Mouse (Mus musculus) hematopoietic stem cell, adult 5-6 weeks (primary cell): ENCODE results near the gene Olfr547. TPM values are rescaled to one million over a fixed set of nuclear protein-coding genes. Genes with fewer than 3 reads are reported as not detected.

ENCODE experiments used
- ATAC-seq, 2 experiments: fragments of 125-278 bp in 1 of 2; replicated peaks in 1 of 2; 2 replicates each; pipeline ENCODE4 v1.8.0; 2016 to 2017; ENCODE audit warnings: inconsistent platforms in 2 of 2, mild to moderate bottlenecking in 2 of 2, moderate number of reproducible peaks in 2 of 2, low read depth in 1 of 2, moderate TSS enrichment in 1 of 2; ENCODE audit not compliant: low FRiP score in 2 of 2, poor library complexity in 2 of 2, severe bottlenecking in 2 of 2, insufficient read depth in 1 of 2, low TSS enrichment in 1 of 2
- total RNA-seq: library from RNA; stranded (forward); fragments of 172-1452, 232-1000 nt; gene quantifications from 2 replicates; pipeline ENCODE4 v1.2.3, GENCODE M21; 2017

Gene Olfr547
- not detected in 2 replicates for total RNA-seq

GRCm38 (mm10) chr7:102534449-102534848 lies at the start of gene Olfr547:
TSS of gene Olfr547 (plus strand) at chr7:102534749.
- ATAC-seq, result no peak

GRCm38 (mm10) chr7:102484766-102485165 lies 49.8 kb upstream of the Olfr547 start:
- ATAC-seq, result peak in 1 of 2 experiments; percentile 51; a peak in 1 of 4 replicates

GRCm38 (mm10) chr7:102486105-102486504 lies 48.4 kb upstream of the Olfr547 start:
- ATAC-seq, result no peak

GRCm38 (mm10) chr7:102488161-102488560 lies 46.4 kb upstream of the Olfr547 start, which contains the start of gene Olfr544:
TSS of gene Olfr544 (minus strand) at chr7:102488313.
- no peak for ATAC-seq

GRCm38 (mm10) chr7:102494416-102494815 lies 40.1 kb upstream of the Olfr547 start:
- peak; percentile 37 to 60; a peak in 1 of 4 replicates for ATAC-seq

GRCm38 (mm10) chr7:102499473-102499872 lies 35.1 kb upstream of the Olfr547 start, which contains the start of gene Olfr545:
TSS of gene Olfr545 (minus strand) at chr7:102499573.
- ATAC-seq, result no peak

GRCm38 (mm10) chr7:102501986-102502385 lies 32.6 kb upstream of the Olfr547 start:
- no peak for ATAC-seq

- ATAC-seq, result peak; percentile 92 to 95
These were observed 27.7 kb upstream of the Olfr547 start for GRCm38 (mm10) chr7:102506848-102507247.

- no peak for ATAC-seq
These were observed 26.5 kb upstream of the Olfr547 start for GRCm38 (mm10) chr7:102508066-102508465.

GRCm38 (mm10) chr7:102508666-102509065 lies 25.9 kb upstream of the Olfr547 start:
- ATAC-seq, result no peak

GRCm38 (mm10) chr7:102509726-102510125 lies 24.8 kb upstream of the Olfr547 start:
- no peak for ATAC-seq

- no peak for ATAC-seq
These were observed 22.6 kb upstream of the Olfr547 start for GRCm38 (mm10) chr7:102511927-102512326.

- ATAC-seq, result peak; percentile 61 to 62
These were observed 21.6 kb upstream of the Olfr547 start for GRCm38 (mm10) chr7:102512814-102513435.

- peak; percentile 57 to 59; a peak in 3 of 4 replicates for ATAC-seq
These were observed 20.4 kb upstream of the Olfr547 start for GRCm38 (mm10) chr7:102514144-102514543.

- ATAC-seq, result peak; percentile 35 to 48
These were observed 18.1 kb upstream of the Olfr547 start for GRCm38 (mm10) chr7:102516261-102517050.

GRCm38 (mm10) chr7:102517051-102517335 lies 17.6 kb upstream of the Olfr547 start:
- ATAC-seq, result no peak

- ATAC-seq, result no peak
These were observed 5.5 kb upstream of the Olfr547 start for GRCm38 (mm10) chr7:102529052-102529451.

GRCm38 (mm10) chr7:102540596-102540995 lies 6.0 kb downstream of the Olfr547 start, which contains the start of gene Olfr548-ps1:
TSS of gene Olfr548-ps1 (plus strand) at chr7:102540896.
- ATAC-seq, result no peak
